Mouse (Mus musculus): Measurements from ENCODE around the gene Slc16a3. TPM values are rescaled to one million over a fixed set of nuclear protein-coding genes. Genes with fewer than 3 reads are reported as not detected.

Gene Slc16a3
- 8.4 and 10.4 TPM in 2 replicates for polyA plus RNA-seq (2015; fragmentation: Nextera tagmentation; extraction: Ambion mirVana)

DNA sequence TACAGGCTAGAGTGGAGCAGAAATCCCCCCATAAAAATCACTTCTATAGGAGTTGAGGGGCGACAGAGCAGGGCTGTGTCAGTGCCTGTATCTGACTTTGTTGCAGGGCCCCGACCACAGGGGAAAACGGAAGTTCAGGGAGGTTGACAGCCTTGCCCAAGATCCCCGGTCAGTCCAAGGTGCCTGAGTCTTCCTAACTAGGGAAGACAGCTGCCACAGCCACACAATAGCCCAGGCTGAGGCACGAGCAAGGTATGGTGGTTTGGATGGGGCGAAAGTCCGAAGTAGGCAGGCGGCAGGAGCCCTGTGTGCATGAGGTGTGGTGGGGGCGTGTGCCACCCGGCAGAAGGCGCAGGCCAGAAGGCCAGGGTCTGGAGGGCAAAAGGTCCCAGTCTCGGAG is at the start of gene Slc16a3:
Gene Slc16a3, plus strand, starts transcription at position 153 of the 400 bp plus-strand sequence.
- H3K36me3 ChIP-seq (replicated peaks): no peaks in the 10 kb centered on the region
- H3K4me3 ChIP-seq: peak within 1 kb of the TSS; percentile 38
- no peaks in the 10 kb centered on the region for H3K9me3 ChIP-seq
- peaks cover 31% of the 10 kb centered on the region for H3K27me3 ChIP-seq (replicated peaks)
- no peak for ATAC-seq (replicated peaks)
- no peak within 1 kb of the TSS for H3K27ac ChIP-seq
- peaks cover 21% of the 10 kb centered on the region for H3K4me1 ChIP-seq
- H3K4me2 ChIP-seq: peak within 1 kb of the TSS; percentile 68
- 39% methylated on average over 12 of the region's 12 CpGs for WGBS
- no peak within 1 kb of the TSS for H3K9ac ChIP-seq

DNA sequence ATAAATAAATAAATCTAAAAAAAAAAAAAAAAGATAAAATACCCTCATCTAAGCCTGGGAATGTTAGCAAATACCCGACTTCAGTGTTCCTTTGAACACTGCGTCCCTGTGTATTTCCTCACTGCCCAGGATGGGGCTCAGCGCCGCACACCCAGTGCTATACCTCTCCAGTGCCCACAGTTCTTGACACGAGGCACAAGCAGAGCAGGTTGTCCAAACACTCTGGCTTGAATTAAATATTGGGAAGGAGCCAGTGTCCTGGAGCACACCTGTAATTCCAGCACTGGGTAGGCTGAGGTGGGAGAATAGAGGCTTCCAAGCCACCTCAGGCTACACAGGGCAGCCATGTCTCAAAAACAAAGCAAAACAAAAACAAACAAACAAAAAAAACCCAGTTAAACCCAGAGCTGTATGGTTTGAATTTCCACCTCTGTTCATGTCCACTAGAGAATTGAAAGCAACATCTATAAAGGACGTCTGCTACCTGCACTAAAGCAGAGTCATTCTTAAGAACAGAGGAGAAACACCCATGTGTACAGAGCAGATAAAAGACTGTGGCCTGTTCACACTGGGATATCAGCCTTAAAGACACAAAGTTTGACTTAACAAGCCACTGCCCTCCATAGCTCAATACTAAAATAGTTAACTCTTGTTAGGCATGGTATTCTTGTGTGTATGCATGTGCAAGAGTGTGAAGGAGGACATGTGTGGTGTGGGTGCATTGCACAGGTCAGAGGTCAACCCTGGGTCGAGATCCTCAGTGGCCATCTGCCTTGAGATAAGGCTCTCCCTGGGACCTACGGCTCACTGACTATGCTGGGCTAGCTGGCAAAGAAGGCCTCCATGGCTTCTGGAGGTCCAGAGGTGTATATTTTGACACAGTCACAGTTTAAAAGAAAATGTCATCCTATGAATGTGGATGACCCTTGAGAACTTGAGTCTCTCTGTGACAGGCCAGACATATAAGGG is 47.7 kb upstream of the Slc16a3 start:
- H3K36me3 ChIP-seq (replicated peaks): peaks cover 2% of the 10 kb centered on the region; the same call in 1 of the 2 replicates
- no peak overlapping the region for H3K4me2 ChIP-seq
- no peak for ATAC-seq (replicated peaks)
- H3K4me3 ChIP-seq: no peak overlapping the region
- H3K9me3 ChIP-seq: no peaks in the 10 kb centered on the region
- no peaks in the 10 kb centered on the region for H3K4me1 ChIP-seq
- no peak overlapping the region for H3K27ac ChIP-seq
- 87% methylated on average over 8 of the region's 8 CpGs for WGBS
- H3K9ac ChIP-seq: no peak overlapping the region
- no peaks in the 10 kb centered on the region for H3K27me3 ChIP-seq (replicated peaks)

DNA sequence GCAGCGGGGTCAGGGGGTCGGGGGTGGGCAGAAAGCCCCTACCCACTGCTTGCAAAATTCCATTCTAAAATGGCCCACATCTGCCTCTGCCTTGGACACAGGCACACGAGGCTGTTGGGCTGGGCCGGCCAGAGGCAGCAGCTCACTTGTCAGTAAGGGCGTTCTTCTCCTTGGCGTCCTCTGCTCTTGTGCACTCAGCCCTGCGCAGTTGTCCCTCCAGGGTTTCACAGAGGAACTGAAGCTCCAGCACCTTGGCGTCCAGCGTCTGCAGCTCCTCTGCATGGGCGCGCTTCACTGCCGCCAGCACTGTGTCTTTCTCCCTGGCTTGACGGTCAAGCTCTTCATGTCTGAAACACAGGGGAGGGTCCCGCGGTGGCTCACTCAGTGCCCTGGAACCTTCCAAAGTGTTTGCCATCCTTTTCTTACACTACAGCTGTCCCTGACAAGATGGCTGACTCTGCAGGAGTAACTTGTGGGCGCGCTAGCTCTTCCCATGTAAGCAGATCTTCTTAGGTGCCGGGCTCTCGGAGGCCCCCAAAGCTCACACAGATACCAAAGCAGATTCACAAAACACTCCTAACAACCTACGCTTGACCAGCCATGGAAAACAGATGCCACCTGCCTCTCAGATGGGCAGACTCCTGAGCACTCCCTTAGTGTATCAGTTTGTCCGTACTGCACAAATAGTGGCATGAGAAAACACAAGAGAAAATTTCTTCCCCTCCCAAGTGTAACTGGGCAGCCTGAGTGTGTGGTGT is 46.4 kb upstream of the Slc16a3 start:
- Histone ChIP-seq H3K4me3 (no peak overlapping the region), H3K9ac (no peak overlapping the region), H3K4me2 (no peak overlapping the region), H3K4me1 (no peaks in the 10 kb centered on the region), H3K27me3 (replicated peaks) (no peaks in the 10 kb centered on the region), H3K27ac (no peak overlapping the region), H3K36me3 (replicated peaks) (peaks cover 2% of the 10 kb centered on the region; the same call in 1 of the 2 replicates), H3K9me3 (no peaks in the 10 kb centered on the region)
- 72% methylated on average over 21 of the region's 21 CpGs for WGBS
- no peak for ATAC-seq (replicated peaks)

DNA sequence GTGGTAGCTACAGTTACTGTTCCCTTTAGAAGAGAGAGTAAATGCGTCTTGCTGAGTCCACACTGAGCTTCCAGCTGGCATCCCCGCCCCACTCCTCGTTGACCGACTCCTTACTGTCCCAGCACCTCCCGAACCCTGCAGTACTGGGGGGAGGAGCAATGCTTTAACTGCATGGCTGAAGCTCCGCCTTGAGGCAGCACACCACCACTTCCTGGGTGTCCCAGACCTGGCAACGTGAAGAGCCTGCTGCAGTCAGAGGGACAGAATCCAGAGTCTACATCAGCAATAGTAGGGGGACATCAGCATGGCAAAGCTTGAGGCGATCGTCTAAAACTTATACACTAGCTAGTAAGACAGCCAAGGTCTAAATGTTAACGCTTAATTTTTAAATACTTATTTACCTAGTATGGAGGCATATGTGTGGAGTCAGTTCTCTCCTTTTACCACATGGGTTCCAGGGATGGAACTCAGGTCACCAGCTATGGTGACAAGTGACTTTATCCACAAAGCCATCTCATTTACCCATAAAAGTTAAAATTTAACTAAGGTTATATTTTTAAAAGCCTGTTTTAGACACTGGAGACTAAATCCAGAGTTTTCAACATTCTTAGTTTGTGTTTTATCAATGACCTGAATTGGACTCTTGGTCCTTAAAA is 45.7 kb upstream of the Slc16a3 start:
- Histone ChIP-seq H3K4me2 (no peak overlapping the region), H3K27me3 (replicated peaks) (no peaks in the 10 kb centered on the region), H3K36me3 (replicated peaks) (no peaks in the 10 kb centered on the region; the same call in 1 of the 2 replicates), H3K27ac (no peak overlapping the region), H3K4me3 (no peak overlapping the region), H3K9me3 (no peaks in the 10 kb centered on the region), H3K4me1 (no peaks in the 10 kb centered on the region), H3K9ac (no peak overlapping the region)
- WGBS: 58% methylated on average over 10 of the region's 10 CpGs
- ATAC-seq (replicated peaks): no peak

DNA sequence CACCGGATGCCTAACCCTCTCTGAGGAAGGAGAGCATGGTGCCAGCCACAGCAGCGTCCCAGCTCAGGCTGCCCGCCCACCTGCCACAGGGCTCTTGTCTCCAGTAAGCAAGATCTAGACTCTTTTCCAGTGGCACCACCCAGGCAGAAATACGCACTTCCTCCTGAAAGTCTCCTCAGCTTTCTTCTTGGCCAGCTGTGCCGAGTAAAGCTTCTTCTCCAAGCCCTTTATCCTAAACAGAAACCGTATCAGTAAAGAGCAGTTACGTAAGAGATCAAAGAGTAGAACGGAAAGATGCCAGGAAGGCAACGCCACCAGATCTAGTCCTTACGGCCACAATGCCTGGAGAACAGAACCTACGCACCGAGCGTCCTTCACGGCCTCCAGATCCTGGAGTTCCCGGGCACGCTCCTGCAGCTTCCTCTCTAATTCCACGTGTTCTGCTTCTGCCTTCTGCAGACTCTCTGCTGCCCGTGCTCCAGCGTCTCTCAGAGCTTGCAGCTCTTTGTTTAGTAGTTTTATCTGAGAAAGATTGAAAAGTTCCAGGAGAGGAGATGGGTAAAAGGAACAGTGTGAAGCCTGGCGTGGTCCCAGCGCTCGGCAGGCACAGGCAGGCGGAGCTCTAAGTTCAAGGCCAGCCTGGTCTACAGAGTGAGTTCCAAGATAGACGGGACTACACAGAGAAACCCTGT is 45.0 kb upstream of the Slc16a3 start:
- ATAC-seq (replicated peaks): no peak
- Histone ChIP-seq H3K4me1 (no peaks in the 10 kb centered on the region), H3K9ac (no peak overlapping the region), H3K4me3 (no peak overlapping the region), H3K36me3 (replicated peaks) (no peaks in the 10 kb centered on the region; the same call in 1 of the 2 replicates), H3K27ac (no peak overlapping the region), H3K9me3 (no peaks in the 10 kb centered on the region), H3K4me2 (no peak overlapping the region), H3K27me3 (replicated peaks) (no peaks in the 10 kb centered on the region)
- WGBS: 86% methylated on average over 24 of the region's 24 CpGs

DNA sequence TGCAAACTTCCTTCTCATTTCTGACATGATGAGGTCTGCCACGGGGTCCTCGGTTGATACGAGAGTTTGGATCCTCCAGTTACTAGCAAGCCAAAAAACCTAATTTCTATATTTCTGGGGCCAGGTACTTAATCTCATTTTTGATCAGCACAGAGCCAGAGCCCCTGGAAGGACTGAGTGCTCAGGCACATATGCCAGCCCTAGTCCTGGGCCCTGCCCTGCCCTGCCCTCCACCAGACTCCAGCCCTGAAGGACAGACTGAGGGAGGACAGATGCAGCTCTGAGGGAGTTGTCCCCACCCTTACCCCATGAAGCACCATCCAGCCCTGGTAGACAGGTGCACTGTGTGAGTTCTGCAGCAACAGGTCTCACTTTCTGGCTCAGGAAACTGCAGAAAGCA is 43.7 kb upstream of the Slc16a3 start:
- H3K4me2 ChIP-seq: no peak overlapping the region
- no peak overlapping the region for H3K9ac ChIP-seq
- WGBS: 95% methylated on average over 3 of the region's 3 CpGs
- no peaks in the 10 kb centered on the region for H3K9me3 ChIP-seq
- no peaks in the 10 kb centered on the region; the same call in 1 of the 2 replicates for H3K36me3 ChIP-seq (replicated peaks)
- no peak overlapping the region for H3K4me3 ChIP-seq
- ATAC-seq (replicated peaks): no peak
- H3K27ac ChIP-seq: no peak overlapping the region
- no peaks in the 10 kb centered on the region for H3K4me1 ChIP-seq
- H3K27me3 ChIP-seq (replicated peaks): no peaks in the 10 kb centered on the region

DNA sequence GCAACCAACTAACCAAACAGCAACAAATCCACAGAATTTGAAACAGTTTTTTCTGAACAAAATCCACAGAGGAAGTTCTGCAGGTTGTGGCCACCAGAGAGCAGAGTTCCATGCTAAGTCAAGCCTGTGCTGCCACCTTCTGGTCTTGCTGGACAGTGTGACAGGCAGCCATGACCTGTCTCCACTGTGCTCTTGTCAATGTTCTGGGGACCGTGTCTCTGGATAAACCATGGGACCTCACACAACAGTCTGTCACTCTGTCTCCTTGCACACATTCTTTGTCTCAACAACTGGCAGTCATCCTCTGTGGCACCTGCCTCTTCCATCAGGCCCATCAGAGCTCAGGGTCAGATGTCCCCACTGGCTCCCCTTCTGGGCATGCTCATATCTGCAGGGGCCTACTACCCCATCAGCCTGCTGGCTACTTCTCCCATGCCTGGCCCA is 42.8 kb upstream of the Slc16a3 start:
- H3K4me3 ChIP-seq: no peak overlapping the region
- H3K27ac ChIP-seq: no peak overlapping the region
- no peaks in the 10 kb centered on the region for H3K4me1 ChIP-seq
- H3K27me3 ChIP-seq (replicated peaks): no peaks in the 10 kb centered on the region
- H3K9me3 ChIP-seq: no peaks in the 10 kb centered on the region
- no peaks in the 10 kb centered on the region; the same call in 1 of the 2 replicates for H3K36me3 ChIP-seq (replicated peaks)
- H3K9ac ChIP-seq: no peak overlapping the region
- WGBS: 11% methylated on average over 1 of the region's 1 CpGs
- no peak overlapping the region for H3K4me2 ChIP-seq
- no peak for ATAC-seq (replicated peaks)

DNA sequence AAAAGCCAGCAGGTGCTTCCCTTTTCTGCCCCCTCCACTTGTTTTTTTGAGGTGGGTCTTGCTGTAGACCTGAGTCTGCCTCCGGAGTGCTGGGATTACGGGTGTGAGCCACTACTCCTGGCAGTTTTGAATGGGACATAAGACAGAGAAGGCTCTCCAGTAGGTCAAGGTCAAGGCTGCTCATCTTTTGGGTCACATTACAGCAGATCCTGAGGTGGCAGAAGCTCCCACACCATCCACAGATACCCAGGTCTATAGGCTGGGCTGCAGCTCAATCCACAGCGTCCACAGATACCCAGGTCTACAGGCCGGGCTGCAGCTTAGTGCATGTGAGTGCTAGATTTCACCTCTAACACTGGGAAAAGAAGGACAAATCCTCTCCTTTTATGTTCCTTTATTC is 34.5 kb upstream of the Slc16a3 start:
- Histone ChIP-seq H3K27me3 (replicated peaks) (no peaks in the 10 kb centered on the region), H3K36me3 (replicated peaks) (peaks cover 6% of the 10 kb centered on the region; the same call in 1 of the 2 replicates), H3K4me3 (no peak overlapping the region), H3K4me2 (no peak overlapping the region), H3K9me3 (no peaks in the 10 kb centered on the region), H3K9ac (no peak overlapping the region), H3K4me1 (no peaks in the 10 kb centered on the region), H3K27ac (no peak overlapping the region)
- no peak for ATAC-seq (replicated peaks)
- over 99% methylated on average over 4 of the region's 4 CpGs for WGBS

DNA sequence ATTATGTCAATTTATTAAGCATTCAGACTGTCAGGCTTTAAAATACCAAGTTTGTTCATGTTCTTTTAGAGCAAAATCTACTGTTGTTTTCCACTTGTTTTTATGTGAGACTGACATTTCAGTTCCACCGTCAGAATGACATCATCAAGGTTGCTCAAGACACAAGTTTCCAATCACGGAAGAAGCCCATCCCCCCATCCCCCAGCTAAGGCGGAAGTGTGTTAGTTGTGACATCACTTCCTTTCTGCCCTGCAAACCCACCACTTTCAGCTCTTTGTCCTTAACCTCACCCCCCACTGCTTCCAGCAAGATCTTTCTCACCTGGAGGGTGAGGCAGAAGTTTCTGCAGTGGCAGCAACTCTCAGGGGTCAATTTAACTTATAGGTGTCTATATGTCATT is 31.8 kb upstream of the Slc16a3 start:
- no peak for ATAC-seq (replicated peaks)
- 77% methylated on average over 3 of the region's 3 CpGs for WGBS

DNA sequence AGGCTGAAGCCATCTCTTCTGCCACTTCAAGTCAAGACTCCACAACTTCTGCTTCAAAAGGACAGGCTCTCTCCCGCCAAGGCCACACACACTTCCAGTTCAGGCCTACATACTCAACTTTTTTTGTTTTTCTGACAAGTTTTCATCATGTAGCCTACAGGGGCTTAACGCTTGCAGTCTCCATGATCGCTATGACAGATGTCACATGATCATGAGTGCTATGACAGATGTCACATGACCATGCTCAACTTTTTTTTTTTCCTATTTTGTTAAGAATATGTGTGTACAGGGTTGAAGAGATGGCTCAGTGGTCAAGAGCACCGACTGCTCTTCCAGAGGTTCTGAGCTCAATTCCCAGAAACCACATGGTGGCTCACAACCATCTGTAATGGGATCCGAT is 30.5 kb upstream of the Slc16a3 start:
- peaks cover 20% of the 10 kb centered on the region; the same call in 1 of the 2 replicates for H3K36me3 ChIP-seq (replicated peaks)
- H3K9me3 ChIP-seq: no peaks in the 10 kb centered on the region
- 95% methylated on average over 5 of the region's 5 CpGs for WGBS
- no peak overlapping the region for H3K4me2 ChIP-seq
- no peaks in the 10 kb centered on the region for H3K27me3 ChIP-seq (replicated peaks)
- no peaks in the 10 kb centered on the region for H3K4me1 ChIP-seq
- no peak for ATAC-seq (replicated peaks)
- no peak overlapping the region for H3K27ac ChIP-seq
- no peak overlapping the region for H3K4me3 ChIP-seq
- H3K9ac ChIP-seq: no peak overlapping the region

More for the DNA sequence above, 31.8 kb upstream of the Slc16a3 start:
- H3K36me3 ChIP-seq (replicated peaks): peaks cover 18% of the 10 kb centered on the region; the same call in 1 of the 2 replicates
- H3K27ac ChIP-seq: no peak overlapping the region
- no peaks in the 10 kb centered on the region for H3K4me1 ChIP-seq
- no peak overlapping the region for H3K4me3 ChIP-seq
- no peaks in the 10 kb centered on the region for H3K9me3 ChIP-seq
- no peaks in the 10 kb centered on the region for H3K27me3 ChIP-seq (replicated peaks)
- no peak overlapping the region for H3K4me2 ChIP-seq
- no peak overlapping the region for H3K9ac ChIP-seq

DNA sequence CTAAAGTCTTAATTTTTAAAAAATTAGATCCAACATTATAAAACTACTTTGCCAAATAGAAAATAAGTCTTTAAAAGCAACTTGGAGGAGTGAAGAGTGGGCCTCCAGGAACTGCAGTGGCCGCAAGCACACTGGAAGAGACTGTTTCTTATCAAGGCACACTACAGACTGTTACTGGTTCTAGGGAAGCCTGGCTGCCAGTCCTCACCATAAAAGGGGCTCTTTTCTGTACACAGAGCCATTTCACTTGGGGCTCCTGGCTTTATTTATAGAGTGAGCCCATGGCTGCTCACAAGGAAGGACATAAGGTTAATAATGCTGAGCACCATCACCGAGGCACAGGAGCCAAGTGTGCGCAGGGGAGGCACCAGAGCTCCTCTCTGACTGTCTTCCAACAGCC is 25.8 kb upstream of the Slc16a3 start:
- Histone ChIP-seq H3K4me1 (no peaks in the 10 kb centered on the region), H3K36me3 (replicated peaks) (peaks cover 18% of the 10 kb centered on the region; the same call in 1 of the 2 replicates), H3K27ac (no peak overlapping the region), H3K4me2 (no peak overlapping the region), H3K4me3 (no peak overlapping the region), H3K27me3 (replicated peaks) (no peaks in the 10 kb centered on the region), H3K9ac (no peak overlapping the region), H3K9me3 (no peaks in the 10 kb centered on the region)
- no peak for ATAC-seq (replicated peaks)
- WGBS: 97% methylated on average over 3 of the region's 3 CpGs

Data from midbrain, embryonic 15.5 days (tissue).